Mouse (Mus musculus): Measurements from ENCODE around the gene A4gnt. TPM values are rescaled to one million over a fixed set of nuclear protein-coding genes. Genes with fewer than 3 reads are reported as not detected.

Gene A4gnt
- total and polyA plus RNA-seq, 3 experiments = not detected

- H3K27ac ChIP-seq (ENCODE audit: insufficient read depth, low read depth) = peak within 1 kb of the TSS; percentile 89
- dilution Hi-C loops (cut with MboI; ENCODE audit: extremely low pct_ligation_motif_present, extremely low pct_unique_long_range_greater_than_20kb, low sequenced_read_pairs) = no loop called here
- peak; percentile 93 for TF ChIP-seq ELF1 (IDR thresholded peaks at IDR 0.05; ENCODE audit: low read depth, low read length)
- peak; percentile 76; the same call in 1 of the 2 replicates for TF ChIP-seq UBTF (IDR thresholded peaks at IDR 0.05; ENCODE audit: low read depth, low read length)
- no peak for TF ChIP-seq CHD1 (IDR thresholded peaks at IDR 0.05; ENCODE audit: low read depth, low read length)
- TF ChIP-seq BHLHE40 (IDR thresholded peaks at IDR 0.05; ENCODE audit: low read depth, low read length) = no peak
- peak; percentile 93 for TF ChIP-seq TBP (conservative IDR thresholded peaks at IDR 0.05; ENCODE audit: low read depth, low read length)
- TF ChIP-seq IRF4 (IDR thresholded peaks at IDR 0.05; ENCODE audit: low read depth, low read length) = peak; percentile 77
- TF ChIP-seq KAT2A (IDR thresholded peaks at IDR 0.05; ENCODE audit: insufficient replicate concordance, low read length) = peak; percentile 72; the same call in 1 of the 2 replicates
- TF ChIP-seq MAX (IDR thresholded peaks at IDR 0.05; ENCODE audit: low read length) = peak; percentile 41; the same call in 1 of the 2 replicates
- no peak for TF ChIP-seq ETS1 (conservative IDR thresholded peaks at IDR 0.05; ENCODE audit: low read depth, low read length)
- TF ChIP-seq MXI1 (IDR thresholded peaks at IDR 0.05; ENCODE audit: low read depth, low read length) = 0 out of 2 replicates have a peak, but pooled peaks have one; percentile 44
- TF ChIP-seq ZMIZ1 (IDR thresholded peaks at IDR 0.05; ENCODE audit: low read depth, low read length) = peak; percentile 73
- TF ChIP-seq RAD21 (IDR thresholded peaks at IDR 0.05; ENCODE audit: low read depth, low read length) = no peak
- TF ChIP-seq POLR2A (IDR thresholded peaks at IDR 0.05; ENCODE audit: low read depth, low read length) = peak; percentile 94
- peak; percentile 85 for TF ChIP-seq TCF12 (IDR thresholded peaks at IDR 0.05; ENCODE audit: low read depth, low read length)
- peak; percentile 37; the same call in 1 of the 2 replicates for TF ChIP-seq MYC (IDR thresholded peaks at IDR 0.05; ENCODE audit: low read depth, low read length)
- peak; percentile 70; the same call in 1 of the 2 replicates for TF ChIP-seq SIN3A (IDR thresholded peaks at IDR 0.05; ENCODE audit: low read length)
- TF ChIP-seq GABPA (IDR thresholded peaks at IDR 0.05; ENCODE audit: insufficient replicate concordance, low read depth, low read length) = no peak
- TF ChIP-seq CHD2 (IDR thresholded peaks at IDR 0.05; ENCODE audit: low read length) = peak; percentile 100
- TF ChIP-seq E2F4 (IDR thresholded peaks at IDR 0.05; ENCODE audit: insufficient replicate concordance, low read depth, low read length) = peak; percentile 89; the same call in 1 of the 2 replicates
- TF ChIP-seq MEF2A (IDR thresholded peaks at IDR 0.05; ENCODE audit: borderline replicate concordance, low read depth, low read length) = no peak
- no peak for TF ChIP-seq MAZ (IDR thresholded peaks at IDR 0.05; ENCODE audit: low read depth, low read length)
- TF ChIP-seq HCFC1 (IDR thresholded peaks at IDR 0.05; ENCODE audit: low read depth, low read length) = peak; percentile 80
- TF ChIP-seq PAX5 (IDR thresholded peaks at IDR 0.05; ENCODE audit: low read length) = no peak
- peak; percentile 82 for TF ChIP-seq POLR2AphosphoS2 (IDR thresholded peaks at IDR 0.05; ENCODE audit: low read depth, low read length)
- peak; percentile 94 for TF ChIP-seq NELFE (IDR thresholded peaks at IDR 0.05; ENCODE audit: low read depth, low read length)
Observed at GRCm38 (mm10) chr9:99575677-99576480, 36.4 kb upstream of the A4gnt start, which contains the start of gene Dbr1. Gene Dbr1, plus strand, starts transcription at chr9:99575799.

More at GRCm38 (mm10) chr9:99575677-99576480, 36.4 kb upstream of the A4gnt start, which contains the start of gene Dbr1:
- peak within 1 kb of the TSS; percentile 82 to 100 (median 95) for H3K4me3 ChIP-seq (replicated peaks in 1 of 3; ENCODE audit: low read depth in 2 of 3, low read length in 2 of 3, poor library complexity in 1 of 3)
- H3K27me3 ChIP-seq (replicated peaks) = no peaks in the 10 kb centered on the region
- in situ Hi-C loops (cut with MboI; ENCODE audit: low pct_ligation_motif_present, low pct_unique_long_range_greater_than_20kb, low sequenced_read_pairs) = loop anchor here (5.0 kb wide), 1 partner anchor 119 kb away; no protein-coding TSS in a partner anchor
- peak; percentile 95 for DNase-seq (ENCODE audit: extremely low read depth)
- H3K79me2 ChIP-seq (replicated peaks; ENCODE audit: control insufficient read depth, extremely low read depth, insufficient read depth, poor library complexity, severe bottlenecking) = peaks cover 24% of the 10 kb centered on the region
- H3K9ac ChIP-seq (ENCODE audit: insufficient read depth, low read depth) = peak within 1 kb of the TSS; percentile 98
- peaks cover 7 to 26% of the 10 kb centered on the region in 2 experiments for H3K4me1 ChIP-seq (ENCODE audit: control insufficient read depth in 1 of 2, insufficient read depth in 2 of 2)
- H3K4me2 ChIP-seq (ENCODE audit: insufficient read depth, low read depth, poor library complexity, severe bottlenecking) = peak within 1 kb of the TSS; percentile 88
- H3K36me3 ChIP-seq (replicated peaks in 1 of 2; ENCODE audit: control insufficient read depth in 1 of 2, insufficient read depth in 1 of 2, low read length in 1 of 2) = peaks cover 7 to 20% of the 10 kb centered on the region in 2 experiments
- no peaks in the 10 kb centered on the region for H3K9me3 ChIP-seq (replicated peaks; ENCODE audit: low read length)
